14 mouse cellular contexts compared by ENCODE assay signal in the genomic region with DNA sequence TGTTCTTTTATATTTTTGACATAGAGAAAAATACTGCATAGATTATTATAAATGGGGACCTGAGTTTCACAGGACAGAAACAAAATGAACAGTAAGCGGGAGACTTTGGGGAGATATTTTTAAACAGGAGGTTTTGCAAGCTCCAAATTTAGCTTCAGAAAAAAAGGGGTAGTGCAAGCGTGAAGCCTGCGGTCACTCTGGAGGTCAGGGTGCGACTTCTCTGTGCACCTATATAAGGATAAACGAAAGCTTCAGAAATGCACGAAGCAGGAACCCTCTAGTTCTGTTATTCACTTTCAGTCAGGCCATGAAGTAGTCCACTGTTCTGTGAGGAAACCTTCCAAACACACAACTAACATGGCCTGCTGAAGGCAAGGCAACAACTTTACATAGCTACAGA.
A peak's percentile ranks its signal among the peaks of the same experiment; 100 is the strongest.
DNase-seq lines count a peak whose midpoint lies in the region; ATAC-seq and TF ChIP-seq lines count a peak whose summit lies in the region.
"Had no signal": no experiment of that assay in that cellular context is flagged by ENCODE, and none has a peak within 500 bp of the region (broad histone marks: within the 10 kb centered on the region; RNA-seq: fewer than 3 reads in every experiment).

No protein-coding gene starts in this region.

- H3K9ac ChIP-seq in lung, postnatal 0 days (replicated peaks; ENCODE audit: low read depth) = no peak overlapping the region
- H3K9ac ChIP-seq: liver, embryonic 14.5 days had no signal

- 85% methylated on average over 6 of the region's 6 CpGs for WGBS in lung, postnatal 0 days

- H3K9me3 ChIP-seq in lung, postnatal 0 days (ENCODE audit: low read length) = no peaks in the 10 kb centered on the region
- H3K9me3 ChIP-seq: forebrain, embryonic 10.5 days had no signal

- H3K4me2 ChIP-seq in lung, postnatal 0 days (replicated peaks; ENCODE audit: low read depth, low read length) = no peak overlapping the region

- peak; percentile 90 for DNase-seq in heart, adult 11 months
- no peak for DNase-seq in heart, postnatal 36 days
- peak; percentile 39 for DNase-seq in lung, postnatal 25 days (ENCODE audit: low spot score)
- no peak for DNase-seq in lung, postnatal 0 days (ENCODE audit: low spot score)
- peak; percentile 48 to 60 for DNase-seq in natural killer cell, adult 2 months (ENCODE audit: low spot score in 2 of 2)
- DNase-seq in adrenal gland, adult 8-10 months = no peak
- no peak for DNase-seq in ovary, postnatal 14 days (ENCODE audit: low spot score)
- no peak for DNase-seq in thymus, postnatal 4 days
- DNase-seq: cerebellum, adult 18-20 months had no signal

- no peak for TF ChIP-seq CTCF in lung, postnatal 0 days (IDR thresholded peaks at IDR 0.05)

- 0 out of 2 replicates have a peak, but pooled peaks cover 2% of the 10 kb centered on the region for H3K4me1 ChIP-seq in lung, postnatal 0 days (ENCODE audit: insufficient read depth, low read depth, low read length)
- H3K4me1 ChIP-seq: forebrain, embryonic 10.5 days had no signal

- no peaks in the 10 kb centered on the region for H3K36me3 ChIP-seq in lung, postnatal 0 days (ENCODE audit: insufficient read depth, low read length)
- H3K36me3 ChIP-seq: forebrain, embryonic 10.5 days had no signal

- H3K27ac ChIP-seq in lung, postnatal 0 days (ENCODE audit: low read length) = no peak overlapping the region
- H3K27ac ChIP-seq: forebrain, embryonic 10.5 days; liver, embryonic 14.5 days had no signal

- TF ChIP-seq EP300 in lung, postnatal 0 days (IDR thresholded peaks at IDR 0.05) = no peak

- intact Hi-C loops in heart, postnatal 36 days (cut with DNase I) = no loop called here

- H3K27me3 ChIP-seq in lung, postnatal 0 days (replicated peaks; ENCODE audit: insufficient read depth, low read length) = no peaks in the 10 kb centered on the region

- no peak for ATAC-seq in lung, postnatal 0 days
- ATAC-seq: inflammation-experienced regulatory T-cells, adult 6 months; midbrain, embryonic 16.5 days; Patski had no signal

- H3K4me3 ChIP-seq in lung, postnatal 0 days (ENCODE audit: low read depth, low read length) = no peak overlapping the region
- H3K4me3 ChIP-seq: forebrain, embryonic 10.5 days had no signal

Comparison
In these comparisons a context has a peak if more than half of its experiments do, and no peak if none do; other contexts are left out.
1. DNase-seq: peak in heart, adult 11 months (single experiment), lung, postnatal 25 days (single experiment) and natural killer cell, adult 2 months (2 of 2); none in heart, postnatal 36 days (0 of 2), lung, postnatal 0 days (single experiment), adrenal gland, adult 8-10 months (single experiment), ovary, postnatal 14 days (single experiment) and thymus, postnatal 4 days (single experiment).